Mouse (Mus musculus): ENCODE data around the gene Tmem121b. TPM values are rescaled to one million over a fixed set of nuclear protein-coding genes. Genes with fewer than 3 reads are reported as not detected.
A peak's percentile ranks its signal among the peaks of the same experiment; 100 is the strongest.

The Tmem121b gene
- total RNA-seq, 2 experiments from 2014 or later = 38.2 to 42.5 TPM

DNA sequence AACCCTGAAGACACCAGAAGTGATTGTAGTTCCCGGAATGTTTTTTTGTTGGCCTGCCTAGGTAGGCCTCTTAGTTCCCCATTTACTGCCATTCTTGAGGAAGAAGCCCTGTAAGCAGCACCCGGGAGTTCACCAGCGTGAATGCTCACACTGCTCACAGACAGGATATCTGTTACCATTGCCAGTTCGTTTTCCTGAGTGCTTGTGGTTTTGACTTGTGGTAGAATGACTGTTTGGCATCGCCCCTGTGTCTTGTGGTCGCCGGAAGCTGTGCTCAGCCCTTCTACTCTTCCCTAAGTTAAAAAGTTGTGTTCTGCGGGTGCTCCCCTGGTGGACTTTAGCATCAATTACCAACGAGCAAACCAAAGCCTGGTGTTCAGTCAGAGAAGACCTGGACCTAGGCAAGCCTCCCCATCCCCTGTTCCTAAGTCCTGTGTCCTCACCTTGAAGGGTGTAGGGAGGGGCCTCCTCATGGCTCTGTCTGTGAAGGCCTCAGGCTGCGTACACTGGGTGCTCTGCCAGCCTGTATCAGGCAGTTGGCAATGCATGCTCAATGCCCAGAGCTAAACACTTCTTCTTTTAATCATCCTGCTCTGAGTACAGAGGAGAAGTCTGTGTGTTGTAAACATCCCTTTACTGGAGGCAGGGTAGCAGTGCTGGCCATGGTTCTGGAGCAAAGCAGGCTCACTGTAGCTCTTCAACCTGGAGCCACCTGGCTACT lies 26.8 kb downstream of the Tmem121b start:
- no peak for DNase-seq (ENCODE audit: low spot score in 2 of 2)

DNA sequence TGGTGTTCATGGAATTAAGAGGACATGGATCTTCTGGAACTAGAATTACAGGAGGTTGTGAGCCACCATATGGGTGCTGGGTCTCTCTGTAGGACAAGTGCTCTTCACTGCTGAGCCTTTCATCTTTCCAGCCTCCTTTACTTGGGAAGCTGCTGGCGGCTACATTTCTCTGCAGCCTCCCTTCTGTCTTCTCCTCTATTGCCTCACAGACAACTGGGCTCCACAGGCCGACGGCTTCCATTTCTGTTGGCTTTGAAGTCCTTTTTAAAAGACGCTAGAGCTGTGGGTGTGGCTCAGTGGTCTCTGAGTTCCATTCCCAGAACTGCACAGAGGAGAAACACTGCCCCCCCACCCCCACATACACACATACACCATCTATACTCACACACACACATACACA lies 28.2 kb downstream of the Tmem121b start:
- no peak for DNase-seq (ENCODE audit: low spot score in 2 of 2)

DNA sequence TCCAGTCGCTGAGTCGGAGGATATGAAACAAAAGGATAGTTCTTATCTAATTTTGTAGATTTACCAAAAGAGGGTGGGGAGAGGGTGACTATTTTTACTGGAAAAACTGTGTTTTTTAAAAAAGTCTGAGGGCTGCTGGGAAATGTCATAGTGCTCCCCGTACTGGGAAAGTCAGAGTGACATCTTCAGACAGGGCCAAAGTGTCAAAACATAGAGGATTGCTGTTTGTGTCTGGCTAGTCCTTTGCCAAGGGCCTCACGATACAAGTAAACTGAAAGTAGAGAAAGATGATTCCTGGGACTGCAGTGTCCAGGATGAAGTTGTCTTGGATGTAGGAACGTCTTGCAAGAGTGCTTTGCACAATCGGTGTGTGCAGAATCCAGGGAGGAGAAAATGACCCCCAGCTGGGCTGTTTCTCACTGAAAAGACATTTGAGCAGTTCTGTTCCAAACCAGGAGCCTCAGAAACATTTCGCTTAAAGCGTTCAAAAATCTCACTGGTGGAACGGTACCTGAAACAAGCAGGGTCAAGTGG lies 29.1 kb downstream of the Tmem121b start:
- no peak for DNase-seq (ENCODE audit: low spot score in 2 of 2)

DNA sequence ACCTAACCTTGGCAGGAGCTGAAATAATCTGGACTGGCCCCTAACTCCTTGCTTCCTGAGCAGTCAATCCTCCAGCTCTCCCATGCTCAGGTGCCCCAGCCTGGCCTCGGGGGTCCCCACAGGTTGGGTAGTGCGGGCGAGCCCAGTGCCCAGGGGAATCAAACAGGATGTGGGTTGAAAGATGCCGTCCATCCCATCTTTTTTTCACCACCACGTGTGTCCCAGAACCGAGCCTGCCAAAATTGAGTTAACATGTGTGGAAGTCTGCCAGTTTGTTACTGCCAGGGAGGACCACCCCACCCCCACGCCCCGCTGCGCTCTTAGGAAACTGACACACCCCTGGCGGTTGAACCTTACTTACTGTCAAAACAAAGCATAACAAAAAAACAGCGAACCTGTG lies 29.7 kb downstream of the Tmem121b start:
- no peak for DNase-seq (ENCODE audit: low spot score in 2 of 2)

DNA sequence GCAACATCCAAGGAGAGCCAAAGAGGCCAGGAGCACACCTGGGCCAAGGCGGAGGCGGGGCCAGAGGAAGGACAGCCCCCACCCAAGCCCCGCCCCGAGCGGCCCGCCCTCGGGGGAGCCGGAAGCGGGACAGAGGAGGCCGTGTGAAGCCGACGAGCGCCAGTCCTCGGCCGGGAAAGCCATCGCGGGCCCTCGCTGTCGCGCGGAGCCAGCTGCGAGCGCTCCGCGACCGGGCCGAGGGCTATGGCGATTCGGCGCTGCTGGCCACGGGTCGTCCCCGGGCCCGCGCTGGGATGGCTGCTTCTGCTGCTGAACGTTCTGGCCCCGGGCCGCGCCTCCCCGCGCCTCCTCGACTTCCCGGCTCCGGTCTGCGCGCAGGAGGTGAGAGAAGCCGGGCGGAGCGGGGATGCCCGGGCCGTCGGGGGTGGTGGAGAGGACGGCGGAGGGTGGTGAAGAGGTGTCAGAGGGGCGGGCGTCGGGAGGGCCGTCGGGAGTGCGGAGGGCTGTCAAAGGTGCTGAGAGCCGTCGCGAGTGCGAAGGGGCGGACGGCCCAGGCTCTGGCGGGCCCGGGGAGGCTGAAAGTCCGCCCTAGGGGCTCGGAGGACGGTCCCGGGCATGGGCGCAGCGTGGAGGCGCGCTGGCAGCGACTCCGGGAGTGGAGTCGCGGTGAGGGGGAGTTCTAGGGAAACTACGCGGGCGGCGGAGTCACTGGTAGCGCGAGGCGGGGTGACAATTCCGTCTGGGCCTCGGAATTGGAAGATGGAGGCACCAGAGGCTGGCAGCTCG lies 30.3 kb downstream of the Tmem121b start, which contains the start of gene Il17ra:
Gene Il17ra (plus strand): TSS at position 162 of the 786 bp plus-strand sequence.
- peak; percentile 42 to 64 for DNase-seq (ENCODE audit: low spot score in 2 of 2)

DNA sequence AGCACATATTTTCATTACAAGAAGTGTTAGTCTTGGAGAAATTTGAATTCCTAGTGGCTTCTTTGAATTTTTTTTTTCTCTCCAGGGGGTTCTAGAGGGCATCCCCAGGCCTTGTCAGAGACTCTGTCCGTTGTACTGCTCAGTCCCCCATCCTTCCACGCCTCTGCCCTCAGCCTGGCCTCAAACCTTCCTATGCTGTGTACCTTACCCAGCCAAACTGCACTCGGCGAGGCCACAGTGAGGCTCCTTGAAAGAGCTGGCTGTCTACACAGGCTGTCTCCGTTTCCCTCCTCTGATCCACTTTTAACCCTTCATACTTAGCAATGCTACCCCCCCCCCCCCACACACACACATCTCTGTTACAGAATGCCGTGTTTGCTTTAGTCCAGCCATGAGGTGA lies 31.4 kb downstream of the Tmem121b start:
- no peak for DNase-seq (ENCODE audit: low spot score in 2 of 2)

DNA sequence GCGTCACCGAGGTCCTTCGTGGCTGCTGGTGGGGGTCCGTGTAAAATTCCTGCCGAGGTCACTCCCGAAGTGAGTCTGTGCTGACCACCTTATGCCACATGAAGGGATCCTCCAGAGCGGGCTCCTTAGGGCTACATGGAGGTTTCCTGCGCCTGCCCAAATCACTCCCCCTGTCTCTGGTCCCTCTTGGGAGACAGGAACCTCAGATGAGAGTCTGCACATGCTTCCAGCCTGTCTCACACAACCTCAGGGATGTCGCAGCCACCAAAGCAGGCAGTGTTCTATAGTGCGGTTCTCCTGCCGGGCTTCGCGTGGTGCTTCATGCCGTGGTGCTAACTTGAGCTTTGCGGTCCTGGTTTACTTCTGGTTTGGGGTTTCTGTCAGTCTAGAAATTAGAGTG lies 32.4 kb downstream of the Tmem121b start:
- no peak for DNase-seq (ENCODE audit: low spot score in 2 of 2)

DNA sequence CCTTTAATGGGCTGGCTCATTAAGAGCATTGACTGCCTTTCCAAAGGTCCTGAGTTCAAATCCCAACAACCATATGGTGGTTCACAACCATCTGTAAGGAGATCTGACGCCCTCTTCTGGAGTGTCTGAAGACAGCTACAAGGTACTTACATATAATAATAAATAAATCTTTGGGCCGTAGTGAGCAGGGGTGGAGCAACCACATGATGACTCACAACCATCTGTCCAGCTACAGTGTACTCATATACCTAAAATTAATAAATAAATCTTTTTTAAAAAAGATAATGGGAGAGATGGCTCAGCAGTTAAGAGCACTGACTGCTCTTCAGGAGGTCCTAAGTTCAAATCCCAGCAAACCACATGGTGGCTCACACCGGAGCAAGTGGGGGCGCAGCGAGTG lies 35.9 kb downstream of the Tmem121b start:
- DNase-seq (ENCODE audit: low spot score in 2 of 2) = no peak

DNA sequence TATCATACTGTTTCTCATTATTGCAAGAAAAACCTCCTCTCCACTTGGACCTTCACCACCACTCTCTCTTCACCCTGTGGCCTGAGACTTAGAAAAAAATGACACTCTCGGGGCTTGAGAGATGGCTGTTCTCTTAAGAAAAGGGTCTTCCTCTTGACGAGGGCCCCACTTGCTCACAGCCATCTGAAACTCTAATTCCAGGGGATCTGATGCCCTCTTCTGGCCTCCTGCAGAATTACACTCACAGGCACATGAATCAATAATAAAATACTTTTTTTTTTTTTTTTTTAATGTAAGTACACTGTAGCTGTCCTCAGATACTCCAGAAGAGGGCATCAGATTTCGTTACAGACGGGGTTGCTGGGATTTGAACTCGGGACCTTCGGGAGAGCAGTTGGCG lies 36.5 kb downstream of the Tmem121b start:
- DNase-seq (ENCODE audit: low spot score in 2 of 2) = no peak

DNA sequence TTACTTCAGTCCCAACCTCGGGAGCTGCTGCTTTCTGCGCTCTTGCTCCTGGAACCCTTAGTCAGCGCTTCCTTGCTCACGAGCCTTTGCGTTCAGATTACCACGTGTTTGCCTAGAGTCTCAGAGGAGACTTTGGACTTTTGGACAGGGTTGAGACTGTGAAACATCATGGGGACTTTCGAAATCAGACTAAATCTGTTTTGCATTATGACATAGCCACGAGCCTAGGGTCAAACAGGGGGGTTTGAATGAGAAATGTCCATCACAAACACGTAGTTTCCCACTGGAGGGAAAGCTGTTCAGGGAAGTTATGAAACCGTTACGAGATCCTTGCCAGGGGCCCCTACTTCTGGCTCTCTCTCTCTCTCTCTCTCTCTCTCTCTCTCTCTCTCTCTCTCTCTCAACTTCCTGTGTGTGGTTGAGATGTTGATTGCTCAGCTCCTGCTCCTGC lies 39.0 kb downstream of the Tmem121b start:
- DNase-seq (ENCODE audit: low spot score in 2 of 2) = no peak

DNA sequence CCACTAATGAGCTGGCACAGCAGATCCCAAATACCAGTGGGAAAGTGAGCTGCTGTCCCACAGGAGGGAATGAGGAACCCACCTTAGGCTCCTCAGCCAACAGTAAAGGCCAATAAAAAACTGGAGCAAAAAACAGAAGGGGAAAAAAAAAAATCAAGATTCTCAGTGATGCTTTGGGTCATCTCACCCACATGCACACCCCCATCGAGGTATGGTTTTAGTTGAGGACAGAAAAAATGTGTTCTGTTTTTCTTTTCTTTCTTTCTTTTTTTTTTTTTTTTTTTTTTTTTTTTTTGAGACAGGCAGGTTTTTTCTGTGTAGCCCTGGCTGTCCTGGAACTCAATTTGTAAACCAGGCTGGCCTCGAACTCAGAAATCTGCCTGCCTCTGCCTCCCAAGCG lies 40.1 kb downstream of the Tmem121b start:
- DNase-seq (ENCODE audit: low spot score in 2 of 2) = no peak

DNA sequence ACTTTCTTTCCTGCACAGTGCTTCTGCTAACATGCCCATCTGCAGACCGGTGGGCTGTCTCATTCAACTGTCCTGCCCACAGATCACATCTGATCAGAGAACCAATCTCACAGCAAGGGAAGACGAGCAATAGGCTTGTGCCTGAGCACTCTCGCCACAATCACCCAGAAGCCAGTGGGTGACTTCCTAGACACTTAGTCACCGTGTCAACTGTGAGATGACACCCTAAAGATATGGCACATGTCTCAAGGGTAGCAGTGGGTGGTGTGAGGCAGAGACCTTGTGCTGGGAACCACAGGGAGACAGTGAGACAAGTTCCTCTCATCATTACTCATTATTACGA lies 40.5 kb downstream of the Tmem121b start:
- DNase-seq (ENCODE audit: low spot score in 2 of 2) = no peak

DNA sequence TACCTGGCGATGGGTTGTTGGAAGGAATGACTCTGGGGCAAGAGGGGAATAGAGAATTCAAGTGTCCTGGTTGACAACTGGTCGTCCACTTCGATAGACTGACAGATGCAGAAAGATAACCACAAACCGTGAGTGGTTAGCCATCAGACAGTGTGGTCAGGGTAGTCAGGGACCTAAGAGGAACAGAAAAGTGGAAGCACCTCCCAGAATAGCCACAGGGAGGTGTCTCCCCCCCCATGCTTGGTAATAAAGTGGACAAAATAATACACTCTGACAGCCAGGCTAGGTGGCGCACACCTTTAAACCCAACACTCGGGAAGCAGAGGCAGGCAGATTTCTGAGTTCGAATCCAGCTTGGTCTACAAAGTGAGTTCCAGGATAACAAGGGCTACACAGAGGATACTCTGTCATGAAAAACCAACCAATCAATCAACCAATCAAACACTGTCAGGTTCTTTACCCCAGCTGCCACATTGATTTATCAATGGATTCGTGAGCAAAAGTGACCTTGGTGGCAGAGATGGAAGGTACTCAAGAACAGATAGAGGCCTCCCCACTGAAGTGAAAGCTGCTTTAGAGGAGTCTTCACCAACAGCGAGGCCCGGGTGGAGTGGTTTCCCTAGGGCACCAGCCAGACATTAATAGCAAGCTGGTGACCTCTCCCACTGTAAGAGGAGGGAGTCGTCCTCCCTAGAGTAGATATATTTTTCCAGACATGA lies 41.1 kb downstream of the Tmem121b start:
- DNase-seq (ENCODE audit: low spot score in 2 of 2) = no peak

DNA sequence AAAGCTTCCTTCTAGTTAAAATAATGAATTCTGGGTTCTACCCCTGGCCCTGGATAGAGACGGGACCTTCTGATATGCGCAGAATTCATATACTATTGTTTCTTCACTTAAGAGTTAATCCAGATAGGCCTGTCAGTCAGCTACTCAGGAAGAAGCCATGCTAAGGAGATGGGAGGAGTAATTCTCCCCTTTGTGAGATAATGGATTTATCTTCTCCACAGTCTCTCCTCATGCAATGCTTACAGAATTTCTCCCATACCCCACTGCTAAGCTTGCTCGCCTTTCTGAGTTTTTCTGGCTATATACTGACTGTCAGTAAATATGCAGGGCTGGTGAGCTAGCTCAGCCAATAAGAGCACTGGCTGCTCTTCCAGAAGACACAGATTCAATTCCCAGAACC lies 43.4 kb downstream of the Tmem121b start:
- no peak for DNase-seq (ENCODE audit: low spot score in 2 of 2)

DNA sequence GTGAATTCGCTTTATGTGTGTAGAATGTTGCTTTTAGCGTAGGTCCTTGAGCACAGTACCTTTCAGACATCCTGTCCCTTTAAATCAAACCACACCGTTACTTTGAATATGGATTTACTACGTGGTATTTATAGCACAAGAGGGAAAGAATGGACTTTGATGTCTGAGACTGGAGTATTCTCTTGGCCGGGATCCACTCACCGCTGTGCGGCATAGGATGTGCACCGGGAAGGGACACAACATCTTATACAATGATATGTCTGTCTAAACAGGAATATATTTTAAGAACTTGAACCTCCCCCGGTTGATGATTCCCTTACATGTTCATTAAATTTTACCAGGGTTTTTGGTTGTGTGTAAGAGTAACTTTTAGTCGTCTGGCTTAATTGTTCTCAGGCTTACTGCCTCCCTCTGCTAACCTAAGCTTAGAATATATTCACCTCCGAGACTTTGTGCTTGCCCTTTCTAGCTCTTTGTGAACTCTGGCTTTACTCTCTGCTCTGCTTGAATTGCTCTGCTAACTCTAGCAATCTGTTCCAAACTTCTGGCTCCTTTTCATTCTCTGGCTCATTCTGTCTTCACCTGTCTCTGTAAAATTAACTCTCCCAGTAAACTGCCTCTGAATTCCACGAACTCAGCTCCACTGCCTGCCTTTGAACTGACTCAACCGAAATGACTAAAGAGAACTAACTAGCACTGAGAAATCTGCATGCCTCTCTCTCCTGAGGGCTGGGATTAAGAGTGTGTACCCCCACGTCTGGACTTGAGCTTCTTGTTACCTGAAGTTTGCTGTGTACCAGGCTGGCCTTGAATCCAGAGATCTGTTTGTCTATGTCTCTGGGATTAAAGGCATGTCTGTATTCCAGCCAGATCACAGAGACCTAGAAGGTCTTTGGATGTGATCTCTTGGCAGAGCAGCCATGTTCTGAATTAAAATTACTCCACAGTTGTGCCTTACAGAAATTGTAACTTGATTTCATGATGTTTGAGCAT lies 49.9 kb downstream of the Tmem121b start:
- DNase-seq (ENCODE audit: low spot score in 2 of 2) = no peak

DNA sequence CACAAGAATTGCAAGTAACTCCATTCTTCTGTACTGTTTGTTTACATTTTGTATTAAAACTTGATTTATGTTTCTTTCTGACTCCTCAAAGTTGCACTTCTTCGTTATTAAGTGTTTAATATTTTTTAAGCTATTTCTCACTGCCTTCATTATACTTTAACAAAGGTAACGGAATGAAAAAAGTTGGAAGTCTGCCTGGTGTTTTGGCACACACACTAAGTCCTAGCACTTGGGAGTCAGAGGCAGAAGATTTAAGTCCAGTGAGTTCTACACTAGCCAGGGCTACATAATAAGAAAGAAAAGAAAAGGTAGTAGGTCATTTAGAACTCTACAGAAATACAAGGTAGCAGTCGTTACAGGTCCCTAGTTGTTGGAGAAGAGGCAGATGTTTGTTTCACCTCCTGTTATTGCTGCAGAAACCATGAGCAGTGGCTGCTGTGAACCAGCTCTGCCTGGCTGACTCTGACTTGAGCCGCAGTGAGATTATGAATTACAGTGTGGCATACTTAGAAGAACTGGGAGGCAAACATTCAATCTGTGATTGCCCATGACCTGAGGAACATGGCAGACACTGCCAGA lies 51.3 kb downstream of the Tmem121b start:
- DNase-seq (ENCODE audit: low spot score in 2 of 2) = no peak

Data from layer of hippocampus, postnatal 10 days (tissue).